Mouse (Mus musculus) G1E (cell line): Measurements from ENCODE around the gene Evc.

ENCODE experiments used
- CTCF ChIP-seq: IDR thresholded peaks from 2 replicates; pipeline ENCODE4 v1.5.1; 2012; ENCODE audit warnings: low read depth, low read length, inconsistent platforms, mixed read lengths
- GATA1 ChIP-seq: IDR thresholded peaks from 2 replicates; pipeline ENCODE4 v1.6.1; 2012; ENCODE audit warnings: borderline replicate concordance, low read length, inconsistent platforms, mixed read lengths
- POLR2AphosphoS5 ChIP-seq: IDR thresholded peaks from 2 replicates; pipeline ENCODE4 v1.6.1; 2012; ENCODE audit warnings: low read depth, low read length, inconsistent platforms; ENCODE audit not compliant: insufficient replicate concordance
- TAL1 ChIP-seq: conservative IDR thresholded peaks from 2 replicates; pipeline ENCODE4 v1.6.1; 2012; ENCODE audit warnings: low read depth, low read length, inconsistent platforms, mixed read lengths

DNA sequence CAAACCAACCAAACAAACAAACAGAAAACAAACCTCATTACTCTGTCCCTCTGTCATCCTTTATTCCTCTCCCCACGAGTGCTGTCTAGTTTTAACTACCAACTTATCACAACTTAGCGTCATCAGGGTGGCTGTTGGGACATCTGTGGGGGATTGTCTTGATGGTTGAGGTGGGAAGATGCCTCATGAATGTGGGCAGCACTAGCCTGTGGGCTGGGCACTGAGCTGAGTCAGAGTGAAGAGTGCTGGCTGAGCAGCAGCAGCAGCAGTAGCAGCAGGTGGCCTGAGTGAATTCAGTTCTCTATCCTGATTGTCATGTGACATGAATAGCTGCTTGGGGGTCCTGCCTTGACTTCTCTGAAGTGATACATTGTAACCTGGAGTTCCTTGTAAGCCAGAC, 7.3 kb upstream of the Evc start:
- TF ChIP-seq GATA1, result no peak
- TF ChIP-seq CTCF, result no peak
- no peak for TF ChIP-seq TAL1
- no peak for TF ChIP-seq POLR2AphosphoS5
